Mouse (Mus musculus): Measurements from ENCODE around the gene 4933407L21Rik. TPM values are rescaled to one million over a fixed set of nuclear protein-coding genes. Genes with fewer than 3 reads are reported as not detected.

4933407L21Rik gene
- total and polyA plus RNA-seq, 3 experiments = 0.17 to 0.71 (median 0.19) TPM

- Histone ChIP-seq H3K27me3 (replicated peaks) (no peaks in the 10 kb centered on the region), H3K4me2 (ENCODE audit: insufficient read depth, low read depth, poor library complexity, severe bottlenecking) (no peak overlapping the region), H3K9me3 (replicated peaks; ENCODE audit: low read length) (peaks cover 7% of the 10 kb centered on the region), H3K36me3 (replicated peaks in 1 of 2; ENCODE audit: control insufficient read depth in 1 of 2, insufficient read depth in 1 of 2, low read length in 1 of 2) (no peaks in the 10 kb centered on the region), H3K4me1 (ENCODE audit: control insufficient read depth in 1 of 2, insufficient read depth in 2 of 2) (peaks cover 0 to 6% of the 10 kb centered on the region in 2 experiments; a peak in 1 of 4 replicates), H3K27ac (ENCODE audit: insufficient read depth, low read depth) (no peak overlapping the region), H3K79me2 (replicated peaks; ENCODE audit: control insufficient read depth, extremely low read depth, insufficient read depth, poor library complexity, severe bottlenecking) (no peaks in the 10 kb centered on the region), H3K9ac (ENCODE audit: insufficient read depth, low read depth) (no peak overlapping the region), H3K4me3 (replicated peaks in 1 of 3; ENCODE audit: low read depth in 2 of 3, low read length in 2 of 3, poor library complexity in 1 of 3) (no peak overlapping the region)
- dilution Hi-C loops (cut with MboI; ENCODE audit: extremely low pct_ligation_motif_present, extremely low pct_unique_long_range_greater_than_20kb, low sequenced_read_pairs) = no loop called here
- DNase-seq (ENCODE audit: extremely low read depth) = no peak
- in situ Hi-C loops (cut with MboI; ENCODE audit: low pct_ligation_motif_present, low pct_unique_long_range_greater_than_20kb, low sequenced_read_pairs) = no loop called here
- TF ChIP-seq CHD1 (IDR thresholded peaks at IDR 0.05; ENCODE audit: low read depth, low read length) (no peak), ZC3H11A (IDR thresholded peaks at IDR 0.05; ENCODE audit: low read depth, low read length) (no peak), ELF1 (IDR thresholded peaks at IDR 0.05; ENCODE audit: low read depth, low read length) (no peak), POLR2AphosphoS2 (IDR thresholded peaks at IDR 0.05; ENCODE audit: low read depth, low read length) (no peak), MAFK (IDR thresholded peaks at IDR 0.05; ENCODE audit: insufficient replicate concordance, low read length) (no peak), MAX (IDR thresholded peaks at IDR 0.05; ENCODE audit: low read length) (no peak), E2F4 (IDR thresholded peaks at IDR 0.05; ENCODE audit: insufficient replicate concordance, low read depth, low read length) (no peak), TBP (conservative IDR thresholded peaks at IDR 0.05; ENCODE audit: low read depth, low read length) (no peak), EP300 (IDR thresholded peaks at IDR 0.05; ENCODE audit: low read length) (no peak), ETS1 (conservative IDR thresholded peaks at IDR 0.05; ENCODE audit: low read depth, low read length) (no peak), MAZ (IDR thresholded peaks at IDR 0.05; ENCODE audit: low read depth, low read length) (no peak), RCOR1 (conservative IDR thresholded peaks at IDR 0.05; ENCODE audit: low read depth, low read length) (no peak), ZMIZ1 (IDR thresholded peaks at IDR 0.05; ENCODE audit: low read depth, low read length) (no peak), BHLHE40 (IDR thresholded peaks at IDR 0.05; ENCODE audit: low read depth, low read length) (no peak), JUN (IDR thresholded peaks at IDR 0.05; ENCODE audit: insufficient read depth, low read depth, low read length) (no peak), USF2 (conservative IDR thresholded peaks at IDR 0.05; ENCODE audit: low read depth, low read length) (no peak), ZKSCAN1 (IDR thresholded peaks at IDR 0.05; ENCODE audit: borderline replicate concordance, low read depth, low read length) (no peak), RAD21 (IDR thresholded peaks at IDR 0.05; ENCODE audit: low read depth, low read length) (no peak), MXI1 (IDR thresholded peaks at IDR 0.05; ENCODE audit: low read depth, low read length) (no peak), MYC (IDR thresholded peaks at IDR 0.05; ENCODE audit: low read depth, low read length) (no peak)
Measured at GRCm38 (mm10) chr1:85922127-85922864, 6.0 kb upstream of the 4933407L21Rik start.

- in situ Hi-C loops (cut with MboI; ENCODE audit: low pct_ligation_motif_present, low pct_unique_long_range_greater_than_20kb, low sequenced_read_pairs) (no loop called here), dilution Hi-C loops (cut with MboI; ENCODE audit: extremely low pct_ligation_motif_present, extremely low pct_unique_long_range_greater_than_20kb, low sequenced_read_pairs) (no loop called here)
- TF ChIP-seq MEF2A (IDR thresholded peaks at IDR 0.05; ENCODE audit: borderline replicate concordance, low read depth, low read length) (no peak), ETS1 (conservative IDR thresholded peaks at IDR 0.05; ENCODE audit: low read depth, low read length) (no peak), MYC (IDR thresholded peaks at IDR 0.05; ENCODE audit: low read depth, low read length) (no peak), HCFC1 (IDR thresholded peaks at IDR 0.05; ENCODE audit: low read depth, low read length) (no peak), ELF1 (IDR thresholded peaks at IDR 0.05; ENCODE audit: low read depth, low read length) (no peak), UBTF (IDR thresholded peaks at IDR 0.05; ENCODE audit: low read depth, low read length) (no peak), PAX5 (IDR thresholded peaks at IDR 0.05; ENCODE audit: low read length) (no peak), POLR2A (IDR thresholded peaks at IDR 0.05; ENCODE audit: low read depth, low read length) (no peak), SMC3 (IDR thresholded peaks at IDR 0.05; ENCODE audit: low read depth, low read length) (no peak), RCOR1 (conservative IDR thresholded peaks at IDR 0.05; ENCODE audit: low read depth, low read length) (no peak)
- H3K27ac ChIP-seq (ENCODE audit: insufficient read depth, low read depth) = no peak overlapping the region
- H3K4me3 ChIP-seq (replicated peaks in 1 of 3; ENCODE audit: low read depth in 2 of 3, low read length in 2 of 3, poor library complexity in 1 of 3) = no peak overlapping the region
- H3K4me2 ChIP-seq (ENCODE audit: insufficient read depth, low read depth, poor library complexity, severe bottlenecking) = no peak overlapping the region
- H3K27me3 ChIP-seq (replicated peaks) = no peaks in the 10 kb centered on the region
- peaks cover 7% of the 10 kb centered on the region for H3K9me3 ChIP-seq (replicated peaks; ENCODE audit: low read length)
- H3K79me2 ChIP-seq (replicated peaks; ENCODE audit: control insufficient read depth, extremely low read depth, insufficient read depth, poor library complexity, severe bottlenecking) = no peaks in the 10 kb centered on the region
- peaks cover 0 to 6% of the 10 kb centered on the region in 2 experiments; a peak in 2 of 4 replicates for H3K4me1 ChIP-seq (ENCODE audit: control insufficient read depth in 1 of 2, insufficient read depth in 2 of 2)
- no peaks in the 10 kb centered on the region for H3K36me3 ChIP-seq (replicated peaks in 1 of 2; ENCODE audit: control insufficient read depth in 1 of 2, insufficient read depth in 1 of 2, low read length in 1 of 2)
- no peak overlapping the region for H3K9ac ChIP-seq (ENCODE audit: insufficient read depth, low read depth)
- no peak for DNase-seq (ENCODE audit: extremely low read depth)
Measured at GRCm38 (mm10) chr1:85922865-85923211, 5.4 kb upstream of the 4933407L21Rik start.
